Mouse (Mus musculus): Measurements from ENCODE around the gene Nr2c2.
"Not testable (repeated sequence)": the region's sequence is repeated elsewhere in the genome, so short reads cannot be mapped to it uniquely, and the experiment has no call there.

The Nr2c2 gene

GRCm38 (mm10) chr6:92091130-92091591 lies at the start of gene Nr2c2:
TSS of gene Nr2c2 (plus strand) at chr6:92091390.
- peak; percentile 65 to 68 for DNase-seq (ENCODE audit: low read depth in 2 of 2, low spot score in 2 of 2)

GRCm38 (mm10) chr6:92042055-92042454 lies 49.1 kb upstream of the Nr2c2 start:
- DNase-seq (ENCODE audit: low read depth in 2 of 2, low spot score in 2 of 2) = no peak

GRCm38 (mm10) chr6:92042850-92043249 lies 48.3 kb upstream of the Nr2c2 start:
- no peak for DNase-seq (ENCODE audit: low read depth in 2 of 2, low spot score in 2 of 2)

DNA sequence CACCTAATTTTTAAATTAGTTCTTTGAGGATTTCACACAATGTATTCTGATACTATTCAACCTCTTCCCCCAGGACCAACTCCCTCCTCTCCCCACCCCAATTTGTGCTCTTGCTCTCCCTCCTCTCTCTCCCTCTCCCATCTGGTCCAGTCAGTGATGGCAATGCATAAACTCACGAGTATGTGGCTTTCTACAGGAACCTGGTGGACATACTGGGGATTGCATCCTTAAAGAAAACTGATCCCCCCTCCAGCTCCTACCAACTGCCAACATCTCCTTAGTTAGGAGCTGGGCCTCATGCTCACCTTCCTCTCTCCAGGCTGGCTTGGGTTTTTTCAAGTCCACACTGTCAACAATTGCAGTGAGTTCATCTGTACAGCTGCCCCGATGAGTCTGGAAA lies 33.4 kb upstream of the Nr2c2 start:
- no peak for DNase-seq (ENCODE audit: low read depth in 2 of 2, low spot score in 2 of 2)

- no peak for DNase-seq (ENCODE audit: low read depth in 2 of 2, low spot score in 2 of 2)
Observed at GRCm38 (mm10) chr6:92061725-92062124, 29.5 kb upstream of the Nr2c2 start.

DNA sequence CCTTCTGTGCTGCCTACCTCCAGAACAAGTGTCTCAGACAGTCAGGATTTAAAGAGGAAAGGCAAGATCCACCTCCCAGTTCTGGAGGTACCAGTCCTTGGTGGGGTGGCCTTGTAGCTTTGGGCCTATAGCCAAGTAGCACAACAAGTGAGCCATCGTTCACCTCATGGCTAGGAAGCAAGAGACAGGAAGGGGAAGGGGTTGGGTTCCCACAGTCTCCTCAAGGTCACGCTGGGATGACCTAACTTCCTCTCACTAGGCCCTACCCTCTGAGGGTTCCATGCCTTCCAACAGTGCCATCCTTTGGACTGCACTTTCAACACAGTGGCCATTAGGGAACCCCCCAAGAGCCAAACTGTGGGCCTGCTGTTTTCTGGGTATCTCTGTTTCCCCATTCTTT lies 27.7 kb upstream of the Nr2c2 start:
- DNase-seq (ENCODE audit: low read depth in 2 of 2, low spot score in 2 of 2) = no peak

DNA sequence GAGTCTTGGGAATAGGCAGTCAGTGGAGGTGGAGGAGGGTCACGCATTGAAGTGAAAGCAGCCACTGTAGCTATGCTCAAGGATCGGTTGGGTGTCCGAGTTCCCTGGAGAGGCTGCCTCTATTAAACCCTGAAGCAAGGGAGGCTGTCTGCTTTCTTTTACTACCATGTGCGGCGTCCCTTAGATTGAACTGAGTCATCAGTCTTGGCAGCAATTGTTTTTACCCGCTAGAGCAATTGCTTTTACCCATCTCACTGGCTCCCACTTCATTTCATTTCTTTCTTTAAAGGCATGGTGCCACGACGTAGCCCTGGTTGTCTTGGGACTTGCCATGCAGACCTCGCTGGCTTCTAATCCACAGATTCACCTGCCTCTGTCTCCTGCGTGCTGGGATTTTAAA lies 27.1 kb upstream of the Nr2c2 start:
- DNase-seq (ENCODE audit: low read depth in 2 of 2, low spot score in 2 of 2) = no peak

- DNase-seq (ENCODE audit: low read depth in 2 of 2, low spot score in 2 of 2) = no peak
Observed at GRCm38 (mm10) chr6:92065721-92066496, 25.3 kb upstream of the Nr2c2 start.

- DNase-seq (ENCODE audit: low read depth in 2 of 2, low spot score in 2 of 2) = peak; percentile 42 to 59
Observed at GRCm38 (mm10) chr6:92067146-92067790, 23.9 kb upstream of the Nr2c2 start.

GRCm38 (mm10) chr6:92071121-92071839 lies 19.9 kb upstream of the Nr2c2 start:
- no peak for DNase-seq (ENCODE audit: low read depth in 2 of 2, low spot score in 2 of 2)

DNA sequence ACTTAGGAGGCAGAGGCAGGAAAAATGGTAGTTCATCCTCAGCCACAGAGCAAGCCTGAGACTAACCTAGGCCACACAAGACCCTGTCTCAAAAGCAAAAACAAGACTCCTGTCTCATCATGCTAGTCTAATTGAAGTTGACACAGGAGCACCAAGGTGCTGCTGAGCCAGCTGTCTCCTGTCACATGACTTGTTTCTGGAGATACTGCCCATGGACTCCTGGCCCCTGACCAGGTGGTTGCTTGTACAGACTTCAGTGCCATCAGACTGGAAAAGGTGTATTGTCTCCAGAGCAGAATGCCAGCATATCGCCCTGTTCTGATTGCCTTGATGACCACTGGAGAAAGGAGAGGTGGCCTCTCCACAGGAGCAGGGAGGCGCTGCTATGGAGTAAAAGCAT lies 10.5 kb upstream of the Nr2c2 start:
- DNase-seq (ENCODE audit: low read depth in 2 of 2, low spot score in 2 of 2) = no peak

DNA sequence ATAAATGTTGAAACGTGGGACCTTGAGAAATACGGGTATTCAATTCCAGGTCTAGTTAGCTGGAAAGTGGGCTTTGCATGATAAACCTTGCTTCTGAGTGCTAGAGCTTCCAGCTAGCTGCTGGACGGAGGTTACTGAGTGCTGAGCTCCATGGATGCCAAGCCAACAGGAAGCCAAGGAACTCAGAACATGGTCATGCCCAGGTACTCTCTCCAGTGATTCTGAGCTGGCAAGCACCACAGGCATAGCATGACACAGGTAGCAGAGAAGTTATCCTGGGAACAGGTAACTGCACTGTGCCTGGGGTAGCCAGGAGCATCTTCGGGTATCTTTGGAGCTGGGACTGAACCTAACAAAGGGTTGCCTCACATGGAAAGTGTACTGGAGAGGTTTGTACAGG lies 8.4 kb upstream of the Nr2c2 start:
- no peak for DNase-seq (ENCODE audit: low read depth in 2 of 2, low spot score in 2 of 2)

DNA sequence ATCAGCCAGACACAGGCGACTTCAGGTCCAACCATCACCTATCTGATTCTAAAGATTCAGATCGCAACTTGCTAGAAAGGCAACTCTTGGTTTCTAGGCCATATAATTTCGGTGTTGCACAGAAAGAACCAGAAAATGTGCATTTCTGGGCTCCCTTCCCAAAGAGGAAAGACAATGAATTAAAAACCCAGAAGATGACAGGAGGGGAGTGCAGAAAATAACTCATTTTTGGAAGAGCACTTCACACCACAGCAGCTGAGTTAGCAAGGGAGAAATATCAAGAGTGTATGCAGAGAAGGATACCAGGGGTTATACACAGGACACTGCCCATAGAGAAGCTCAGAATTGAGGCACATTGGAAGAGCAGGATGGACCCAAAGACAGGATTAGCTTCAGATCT lies 6.3 kb upstream of the Nr2c2 start:
- DNase-seq (ENCODE audit: low read depth in 2 of 2, low spot score in 2 of 2) = no peak

- not testable (repeated sequence) for DNase-seq (ENCODE audit: low read depth in 2 of 2, low spot score in 2 of 2)
Observed at GRCm38 (mm10) chr6:92089141-92089540, 2.0 kb upstream of the Nr2c2 start.

DNA sequence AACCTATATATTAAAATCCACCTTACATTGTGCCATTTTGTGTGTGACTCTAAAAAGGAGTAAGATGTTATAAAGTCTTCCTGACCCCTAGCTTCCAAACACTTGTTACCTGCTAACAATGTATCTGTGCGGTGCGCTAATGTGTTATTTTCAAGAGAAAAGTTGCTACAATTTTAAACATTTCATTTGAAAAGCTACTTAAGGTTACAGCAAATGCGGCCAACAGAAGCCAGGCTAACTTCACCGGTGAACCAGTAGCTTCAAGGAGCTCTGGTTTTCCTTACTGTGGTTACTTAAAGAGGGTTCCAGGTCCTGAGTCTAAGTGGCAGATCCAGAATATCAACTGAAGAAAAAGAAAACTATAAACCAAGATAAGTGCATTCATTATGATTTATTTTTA lies 1.2 kb upstream of the Nr2c2 start:
- no peak for DNase-seq (ENCODE audit: low read depth in 2 of 2, low spot score in 2 of 2)

DNA sequence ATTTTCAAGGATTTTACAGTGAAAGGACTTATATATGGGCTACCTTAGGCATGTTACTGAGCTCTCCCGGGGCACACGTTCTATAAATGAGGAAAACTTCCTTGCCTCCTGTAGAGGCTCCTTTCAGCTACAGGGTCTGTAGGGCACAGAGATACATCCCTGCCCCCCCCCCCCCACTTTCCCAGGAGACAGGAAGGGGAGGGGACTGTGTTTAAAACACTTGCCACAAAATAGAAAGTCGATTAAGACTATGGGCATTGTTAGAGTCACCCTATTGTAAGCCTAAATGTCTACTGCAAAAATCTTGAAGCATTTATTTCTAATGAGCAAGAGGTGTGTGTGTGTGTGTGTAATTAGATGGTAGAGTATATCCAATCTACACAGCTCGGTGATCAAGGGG lies 693 bp upstream of the Nr2c2 start:
- DNase-seq (ENCODE audit: low read depth in 2 of 2, low spot score in 2 of 2) = no peak

DNA sequence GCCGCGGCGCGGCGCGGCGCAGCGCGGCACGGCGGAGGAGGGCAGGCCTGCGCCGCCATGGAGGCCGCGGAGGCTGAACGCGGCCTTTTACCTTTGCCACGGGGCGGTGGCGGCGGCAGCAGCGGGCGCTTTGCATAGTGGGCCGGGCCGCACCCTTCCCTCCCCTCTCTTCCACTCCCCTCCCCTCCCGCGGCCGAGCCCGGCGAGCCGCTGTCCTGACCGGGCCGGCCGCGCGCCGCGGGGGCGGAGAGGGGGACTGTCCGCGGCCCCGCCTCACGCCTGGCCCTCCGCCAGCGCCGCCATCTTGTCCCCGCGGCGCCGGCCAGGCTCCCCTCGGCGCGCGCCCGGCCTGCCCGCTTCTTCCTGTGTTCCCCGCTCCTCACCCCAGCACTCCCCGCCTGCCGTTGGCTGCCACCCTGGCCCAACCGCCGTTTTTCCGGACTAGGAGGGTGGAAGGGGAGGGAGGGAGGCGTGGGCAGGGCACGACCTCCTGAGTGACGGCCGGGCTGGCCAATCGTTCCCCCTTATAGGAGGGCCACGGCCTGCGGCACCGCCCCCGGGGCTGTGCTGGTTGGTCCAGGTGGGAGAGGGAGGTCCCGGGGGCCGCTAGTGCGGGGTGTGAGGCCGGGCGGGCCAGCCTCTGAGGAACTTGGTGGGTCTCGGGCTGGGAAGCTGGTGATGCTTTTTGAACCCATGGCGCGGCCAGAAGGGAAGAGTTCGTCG lies 738 bp downstream of the Nr2c2 start:
- DNase-seq (ENCODE audit: low read depth in 2 of 2, low spot score in 2 of 2) = peak; percentile 100

GRCm38 (mm10) chr6:92092737-92093136 lies 1.5 kb downstream of the Nr2c2 start:
- no peak for DNase-seq (ENCODE audit: low read depth in 2 of 2, low spot score in 2 of 2)

- DNase-seq (ENCODE audit: low read depth in 2 of 2, low spot score in 2 of 2) = no peak
Observed at GRCm38 (mm10) chr6:92093869-92094268, 2.7 kb downstream of the Nr2c2 start.

DNA sequence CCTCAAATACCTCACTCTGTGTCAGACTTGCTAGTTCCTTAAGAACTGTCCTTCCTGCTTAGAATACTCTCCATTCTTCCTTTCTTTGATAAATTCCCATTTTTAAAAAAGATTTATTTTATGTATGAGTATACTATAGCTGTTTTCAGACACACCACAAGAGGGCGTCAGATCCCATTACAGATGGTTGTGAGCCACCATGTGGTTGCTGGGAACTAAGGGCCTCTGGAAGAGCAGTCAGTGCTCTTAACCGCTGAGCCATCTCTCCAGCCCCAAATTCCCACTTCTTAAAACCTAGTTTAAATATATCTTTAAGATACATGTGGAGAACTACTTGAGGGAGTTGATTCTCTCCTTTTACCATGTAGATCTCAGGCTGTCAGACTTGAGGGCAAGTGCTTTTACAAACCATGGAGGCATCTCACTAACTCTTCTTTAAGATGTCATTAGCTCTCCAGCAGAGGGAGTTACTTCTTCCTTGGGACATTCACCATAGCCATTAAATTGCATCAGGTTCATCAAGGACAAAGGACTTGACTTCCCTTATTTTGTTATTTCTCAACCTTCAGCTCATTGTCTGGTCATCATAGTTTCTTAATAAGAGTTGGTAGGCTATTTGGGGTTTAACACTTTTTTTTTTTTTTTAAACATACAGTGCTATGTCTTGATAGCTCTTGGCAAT lies 9.6 kb downstream of the Nr2c2 start:
- DNase-seq (ENCODE audit: low read depth in 2 of 2, low spot score in 2 of 2) = no peak

DNA sequence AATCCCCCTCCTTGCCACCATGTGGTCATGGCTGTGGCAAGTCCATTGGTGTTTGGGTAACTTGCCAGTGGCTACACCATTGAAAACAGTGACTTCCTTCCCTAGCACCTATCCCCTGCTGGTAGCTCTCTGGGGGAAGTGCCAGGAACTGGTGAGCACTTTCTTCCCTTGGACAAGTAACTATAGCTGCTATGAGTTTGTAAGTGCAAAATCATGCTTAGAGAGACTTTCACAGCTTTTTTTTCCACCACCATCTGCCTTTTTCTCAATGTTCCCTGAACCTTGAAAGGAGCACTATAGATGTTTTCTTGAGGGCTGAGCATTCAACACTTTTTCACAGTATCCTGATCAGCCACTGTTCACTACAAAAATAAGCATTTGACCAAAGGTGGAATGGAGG lies 33.4 kb downstream of the Nr2c2 start:
- no peak for DNase-seq (ENCODE audit: low read depth in 2 of 2, low spot score in 2 of 2)
